Mouse (Mus musculus): ENCODE data around the gene Runx3. TPM values are rescaled to one million over a fixed set of nuclear protein-coding genes. Genes with fewer than 3 reads are reported as not detected.
"Not testable (repeated sequence)": the region's sequence is repeated elsewhere in the genome, so short reads cannot be mapped to it uniquely, and the experiment has no call there.

Runx3 gene
- polyA plus RNA-seq, 1 experiment from 2014 or later = 0.04 TPM

DNA sequence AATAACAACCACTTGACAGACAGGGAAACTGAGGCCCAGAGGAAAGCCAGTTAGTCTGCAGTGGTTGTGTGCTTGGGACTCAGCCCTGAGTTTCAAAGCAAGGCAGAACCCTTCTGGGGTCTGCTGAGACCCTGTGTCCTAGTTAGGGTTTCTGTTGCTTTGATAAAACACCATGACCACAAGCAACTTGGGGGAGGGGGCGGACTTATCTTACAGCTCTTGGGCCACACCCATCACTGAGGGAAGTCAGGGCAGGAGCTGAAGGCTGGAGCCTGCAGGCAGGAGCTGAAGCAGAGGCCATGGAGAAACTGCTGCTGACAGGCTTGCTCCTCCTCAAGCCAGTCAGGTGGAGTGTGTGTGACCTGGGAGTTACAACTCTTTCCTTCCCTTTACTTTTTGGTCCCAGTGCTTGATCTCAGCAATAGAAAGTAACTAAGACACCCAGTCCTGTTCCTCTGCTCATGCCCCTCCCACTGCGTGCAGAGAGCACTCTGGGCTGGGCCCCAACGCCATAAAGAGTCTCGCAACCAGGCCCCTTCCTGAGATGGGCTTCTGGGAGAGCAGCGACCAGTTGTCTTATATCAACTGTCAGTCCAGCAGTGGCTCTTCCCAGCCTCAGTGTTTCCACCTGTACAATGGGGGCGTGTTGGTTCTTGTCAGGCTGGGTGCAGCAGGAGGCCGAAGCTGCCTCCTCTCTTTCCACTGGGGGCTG is 47.5 kb downstream of the Runx3 start:
- no peaks in the 10 kb centered on the region for H3K9me3 ChIP-seq (replicated peaks)
- peaks cover 100% of the 10 kb centered on the region for H3K27me3 ChIP-seq (ENCODE audit: low read depth, poor library complexity, severe bottlenecking)
- no peaks in the 10 kb centered on the region for H3K36me3 ChIP-seq
- WGBS = 53% methylated on average over 7 of the region's 7 CpGs
- H3K4me1 ChIP-seq = peaks cover 38% of the 10 kb centered on the region
- no peak overlapping the region for H3K27ac ChIP-seq (replicated peaks)
- no peak for DNase-seq (ENCODE audit: low spot score)
- H3K4me3 ChIP-seq = no peak overlapping the region

DNA sequence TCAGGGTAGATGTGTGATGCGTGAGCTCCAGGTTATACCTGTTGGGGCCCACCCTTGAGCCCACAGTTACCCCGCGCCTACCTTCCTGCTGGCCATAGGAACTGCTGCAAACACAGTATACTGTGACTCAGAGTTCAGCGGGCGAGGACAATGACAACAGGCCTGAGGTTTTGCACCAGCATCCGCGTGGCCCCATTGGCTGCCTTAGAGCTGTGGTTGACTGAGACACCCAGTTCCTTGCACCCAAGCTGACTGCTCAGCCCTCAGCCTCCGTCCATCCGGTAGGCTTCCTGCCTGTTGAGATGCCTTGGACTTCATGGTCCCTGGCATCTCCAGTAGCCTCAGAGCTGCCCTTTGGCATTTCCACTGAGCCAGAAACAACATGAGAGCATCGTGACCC is 48.6 kb downstream of the Runx3 start:
- Histone ChIP-seq H3K4me3 (no peak overlapping the region), H3K27me3 (ENCODE audit: low read depth, poor library complexity, severe bottlenecking) (peaks cover 100% of the 10 kb centered on the region), H3K36me3 (no peaks in the 10 kb centered on the region), H3K9me3 (replicated peaks) (no peaks in the 10 kb centered on the region), H3K27ac (replicated peaks) (no peak overlapping the region), H3K4me1 (peaks cover 41% of the 10 kb centered on the region)
- 76% methylated on average over 10 of the region's 10 CpGs for WGBS
- DNase-seq (ENCODE audit: low spot score) = no peak

- 63% methylated on average over 4 of the region's 4 CpGs for WGBS
- no peak overlapping the region for H3K4me3 ChIP-seq
- H3K9me3 ChIP-seq (replicated peaks) = no peaks in the 10 kb centered on the region
- H3K27me3 ChIP-seq (ENCODE audit: low read depth, poor library complexity, severe bottlenecking) = peaks cover 100% of the 10 kb centered on the region
- no peak for DNase-seq (ENCODE audit: low spot score)
- peaks cover 41% of the 10 kb centered on the region for H3K4me1 ChIP-seq
- H3K27ac ChIP-seq (replicated peaks) = no peak overlapping the region
- H3K36me3 ChIP-seq = no peaks in the 10 kb centered on the region
Measured at GRCm38 (mm10) chr4:135169501-135169900, 49.0 kb downstream of the Runx3 start.

GRCm38 (mm10) chr4:135171304-135171875 is 50.9 kb downstream of the Runx3 start:
- peaks cover 51% of the 10 kb centered on the region for H3K4me1 ChIP-seq
- no peak for DNase-seq (ENCODE audit: low spot score)
- no peaks in the 10 kb centered on the region for H3K36me3 ChIP-seq
- 83% methylated on average over 12 of the region's 12 CpGs for WGBS
- no peak overlapping the region for H3K27ac ChIP-seq (replicated peaks)
- H3K9me3 ChIP-seq (replicated peaks) = no peaks in the 10 kb centered on the region
- no peak overlapping the region for H3K4me3 ChIP-seq
- peaks cover 100% of the 10 kb centered on the region for H3K27me3 ChIP-seq (ENCODE audit: low read depth, poor library complexity, severe bottlenecking)

DNA sequence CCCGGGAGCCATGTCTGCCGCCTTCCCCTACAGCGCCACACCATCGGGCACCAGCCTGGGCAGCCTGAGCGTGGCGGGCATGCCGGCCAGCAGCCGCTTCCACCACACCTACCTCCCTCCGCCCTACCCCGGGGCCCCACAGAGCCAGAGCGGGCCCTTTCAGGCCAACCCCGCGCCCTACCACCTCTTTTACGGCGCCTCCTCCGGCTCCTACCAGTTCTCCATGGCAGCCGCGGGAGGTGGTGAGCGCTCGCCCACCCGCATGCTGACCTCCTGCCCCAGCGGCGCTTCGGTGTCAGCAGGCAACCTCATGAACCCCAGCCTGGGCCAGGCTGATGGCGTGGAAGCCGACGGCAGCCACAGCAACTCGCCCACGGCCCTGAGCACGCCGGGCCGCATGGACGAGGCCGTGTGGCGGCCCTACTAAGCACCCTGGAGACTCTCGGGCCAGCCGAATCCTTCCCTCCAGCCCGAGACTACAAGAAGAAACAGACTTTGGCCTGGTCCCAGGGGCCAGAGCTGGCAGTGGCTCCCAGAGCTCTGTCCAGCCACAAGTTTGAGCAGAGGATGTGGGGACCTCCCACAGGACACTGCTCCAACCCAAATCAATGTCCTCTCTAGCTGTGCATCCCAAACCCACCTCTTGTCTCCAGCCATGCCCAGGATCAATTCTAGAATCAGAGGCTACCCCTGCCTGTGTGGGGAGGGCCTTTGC is 55.1 kb downstream of the Runx3 start:
- no peaks in the 10 kb centered on the region for H3K9me3 ChIP-seq (replicated peaks)
- H3K4me1 ChIP-seq = peaks cover 24% of the 10 kb centered on the region
- H3K27me3 ChIP-seq (ENCODE audit: low read depth, poor library complexity, severe bottlenecking) = peaks cover 79% of the 10 kb centered on the region
- peak; percentile 57 for DNase-seq (ENCODE audit: low spot score)
- peak overlapping the region; percentile 54 for H3K4me3 ChIP-seq
- H3K27ac ChIP-seq (replicated peaks) = peak overlapping the region; percentile 80
- no peaks in the 10 kb centered on the region for H3K36me3 ChIP-seq
- WGBS = 3% methylated on average over 38 of the region's 38 CpGs

DNA sequence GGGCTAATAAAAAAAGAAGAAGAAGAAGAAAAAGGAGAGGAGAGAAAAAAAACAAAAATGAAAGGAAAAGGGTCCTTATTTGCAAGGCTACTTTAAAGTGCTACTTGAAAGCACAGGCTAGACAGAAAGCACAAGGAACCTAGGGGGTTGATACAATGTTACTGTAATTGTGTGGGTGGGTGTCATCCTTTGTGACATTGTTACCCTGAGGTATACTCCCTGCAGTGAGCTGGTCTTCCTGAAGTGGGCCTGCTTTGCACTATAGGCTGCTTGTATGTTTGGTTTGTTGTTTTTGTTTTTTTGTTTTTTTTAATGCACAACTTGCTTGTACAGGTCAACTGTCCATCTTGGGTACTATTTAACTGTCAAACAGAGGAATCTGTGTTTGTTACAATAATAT is 57.1 kb downstream of the Runx3 start:
- H3K4me1 ChIP-seq = peaks cover 21% of the 10 kb centered on the region
- peaks cover 59% of the 10 kb centered on the region for H3K27me3 ChIP-seq (ENCODE audit: low read depth, poor library complexity, severe bottlenecking)
- H3K36me3 ChIP-seq = no peaks in the 10 kb centered on the region
- no peak overlapping the region for H3K27ac ChIP-seq (replicated peaks)
- DNase-seq (ENCODE audit: low spot score) = no peak
- no peaks in the 10 kb centered on the region for H3K9me3 ChIP-seq (replicated peaks)
- no peak overlapping the region for H3K4me3 ChIP-seq

- Histone ChIP-seq H3K4me1 (peaks cover 15% of the 10 kb centered on the region), H3K4me3 (no peak overlapping the region), H3K9me3 (replicated peaks) (no peaks in the 10 kb centered on the region), H3K27me3 (ENCODE audit: low read depth, poor library complexity, severe bottlenecking) (peaks cover 44% of the 10 kb centered on the region), H3K27ac (replicated peaks) (peak overlapping the region; percentile 23; the same call in 1 of the 2 replicates), H3K36me3 (no peaks in the 10 kb centered on the region)
- DNase-seq (ENCODE audit: low spot score) = no peak
- WGBS = 19% methylated on average over 5 of the region's 5 CpGs
Measured at GRCm38 (mm10) chr4:135179077-135179481, 58.6 kb downstream of the Runx3 start.

DNA sequence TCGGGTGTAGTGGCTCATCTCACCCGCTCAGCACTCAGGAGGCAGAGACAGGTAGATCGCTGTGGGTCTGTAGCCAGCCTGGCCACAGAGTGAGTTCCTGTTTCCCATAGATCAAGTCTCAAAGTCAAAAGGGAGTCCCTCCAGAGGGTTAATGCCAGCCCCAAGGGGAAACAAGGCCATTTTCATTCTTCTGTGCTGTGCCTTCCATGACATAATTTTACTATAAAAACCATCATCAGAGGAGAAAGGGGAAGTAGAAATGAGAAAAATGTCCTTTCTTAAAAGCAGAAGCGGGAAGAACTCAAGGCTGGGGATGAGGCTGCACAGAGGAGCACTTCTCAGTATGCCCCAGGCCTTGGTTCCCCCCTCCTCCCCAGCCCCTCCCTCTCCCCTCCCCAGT is 61.4 kb downstream of the Runx3 start:
- Histone ChIP-seq H3K4me3 (no peak overlapping the region), H3K36me3 (no peaks in the 10 kb centered on the region), H3K27me3 (ENCODE audit: low read depth, poor library complexity, severe bottlenecking) (peaks cover 16% of the 10 kb centered on the region), H3K4me1 (no peaks in the 10 kb centered on the region), H3K9me3 (replicated peaks) (no peaks in the 10 kb centered on the region), H3K27ac (replicated peaks) (no peak overlapping the region)
- DNase-seq (ENCODE audit: low spot score) = no peak
- WGBS = 87% methylated on average over 4 of the region's 4 CpGs

DNA sequence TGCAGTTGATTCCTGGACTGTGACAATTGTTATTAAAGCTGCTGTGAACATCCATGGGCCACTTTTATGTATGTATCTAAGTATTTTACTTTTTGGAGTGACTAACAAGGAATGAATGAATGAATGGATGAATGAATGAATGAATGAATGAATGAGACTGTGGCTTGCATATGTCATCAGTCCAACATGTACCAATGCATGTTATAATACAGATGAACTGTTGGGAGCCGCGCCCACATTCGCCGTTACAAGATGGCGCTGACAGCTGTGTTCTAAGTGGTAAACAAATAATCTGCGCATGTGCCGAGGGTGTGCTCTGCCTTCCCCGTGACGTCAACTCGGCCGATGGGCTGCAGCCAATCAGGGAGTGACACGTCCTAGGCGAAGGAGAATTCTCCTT is 63.8 kb downstream of the Runx3 start:
- 97% methylated on average over 7 of the region's 13 CpGs for WGBS

DNA sequence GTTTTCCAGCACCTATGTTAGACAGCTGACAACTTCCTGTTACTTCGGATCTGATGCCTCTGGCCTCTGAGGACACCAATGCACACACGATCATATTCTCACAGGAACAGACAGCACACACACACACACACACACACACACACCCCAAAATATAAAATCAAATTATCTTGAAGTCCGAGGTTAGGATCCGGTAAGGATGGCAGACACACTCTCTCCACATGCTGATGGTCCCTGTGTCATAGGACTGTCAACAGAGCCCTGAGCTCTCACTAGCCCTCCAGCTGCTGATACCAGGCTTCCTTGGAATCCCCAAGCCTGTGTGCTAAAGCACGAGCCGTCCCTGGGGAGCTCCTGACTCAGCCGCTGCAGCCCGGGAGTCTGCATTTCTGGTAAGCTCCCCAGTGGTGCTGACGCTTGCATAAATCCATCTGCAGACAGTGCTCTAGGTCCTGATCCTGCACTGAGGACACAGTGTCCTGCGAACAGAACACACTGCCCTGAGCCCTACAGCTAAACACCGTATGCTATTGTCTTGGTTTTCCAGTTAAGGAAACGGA is 69.1 kb downstream of the Runx3 start:
- Histone ChIP-seq H3K27ac (replicated peaks) (no peak overlapping the region), H3K36me3 (no peaks in the 10 kb centered on the region), H3K4me1 (no peaks in the 10 kb centered on the region), H3K9me3 (replicated peaks) (no peaks in the 10 kb centered on the region), H3K27me3 (ENCODE audit: low read depth, poor library complexity, severe bottlenecking) (no peaks in the 10 kb centered on the region), H3K4me3 (no peak overlapping the region)
- 87% methylated on average over 12 of the region's 12 CpGs for WGBS
- DNase-seq (ENCODE audit: low spot score) = no peak

More for the DNA sequence above, 63.8 kb downstream of the Runx3 start:
- not testable (repeated sequence) for H3K4me1 ChIP-seq; H3K9me3 ChIP-seq (replicated peaks); H3K27me3 ChIP-seq (ENCODE audit: low read depth, poor library complexity, severe bottlenecking); DNase-seq (ENCODE audit: low spot score); H3K4me3 ChIP-seq; H3K27ac ChIP-seq (replicated peaks); H3K36me3 ChIP-seq

DNA sequence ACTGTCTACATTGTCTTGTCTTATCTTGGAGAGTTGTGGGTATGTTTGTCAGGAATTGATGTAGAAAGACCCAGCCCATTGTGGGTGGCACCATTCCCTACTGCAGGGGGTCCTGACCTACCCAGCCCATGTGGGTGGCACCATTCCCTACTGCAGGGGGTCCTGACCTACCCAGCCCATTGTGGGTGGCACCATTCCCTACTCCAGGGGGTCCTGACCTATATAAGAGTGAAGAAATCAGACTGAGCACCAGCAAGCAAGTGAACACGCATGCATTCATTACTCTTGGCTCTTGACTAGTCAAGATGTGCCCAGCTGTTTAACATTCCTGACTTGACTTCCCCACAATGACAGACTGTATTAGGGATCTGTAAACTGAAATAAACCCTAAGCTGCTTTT is 69.9 kb downstream of the Runx3 start:
- 87% methylated on average over 1 of the region's 1 CpGs for WGBS
- H3K4me3 ChIP-seq = no peak overlapping the region
- no peak for DNase-seq (ENCODE audit: low spot score)

GRCm38 (mm10) chr4:135191185-135191584 is 70.7 kb downstream of the Runx3 start:
- no peak overlapping the region for H3K4me3 ChIP-seq
- 65% methylated on average over 1 of the region's 1 CpGs for WGBS

More for the DNA sequence above, 69.9 kb downstream of the Runx3 start:
- no peaks in the 10 kb centered on the region for H3K27me3 ChIP-seq (ENCODE audit: low read depth, poor library complexity, severe bottlenecking)
- no peaks in the 10 kb centered on the region; the same call in 1 of the 2 replicates for H3K9me3 ChIP-seq (replicated peaks)
- H3K36me3 ChIP-seq = no peaks in the 10 kb centered on the region
- H3K27ac ChIP-seq (replicated peaks) = no peak overlapping the region
- no peaks in the 10 kb centered on the region for H3K4me1 ChIP-seq

GRCm38 (mm10) chr4:135191604-135192003 is 71.2 kb downstream of the Runx3 start:
- H3K4me1 ChIP-seq = no peaks in the 10 kb centered on the region
- 86% methylated on average over 11 of the region's 11 CpGs for WGBS
- no peaks in the 10 kb centered on the region for H3K36me3 ChIP-seq
- H3K27ac ChIP-seq (replicated peaks) = no peak overlapping the region
- H3K4me3 ChIP-seq = no peak overlapping the region
- H3K27me3 ChIP-seq (ENCODE audit: low read depth, poor library complexity, severe bottlenecking) = no peaks in the 10 kb centered on the region
- no peaks in the 10 kb centered on the region; the same call in 1 of the 2 replicates for H3K9me3 ChIP-seq (replicated peaks)
- DNase-seq (ENCODE audit: low spot score) = no peak

More at GRCm38 (mm10) chr4:135191185-135191584, 70.7 kb downstream of the Runx3 start:
- DNase-seq (ENCODE audit: low spot score) = no peak
- Histone ChIP-seq H3K27ac (replicated peaks) (no peak overlapping the region), H3K36me3 (no peaks in the 10 kb centered on the region), H3K9me3 (replicated peaks) (no peaks in the 10 kb centered on the region; the same call in 1 of the 2 replicates), H3K4me1 (no peaks in the 10 kb centered on the region), H3K27me3 (ENCODE audit: low read depth, poor library complexity, severe bottlenecking) (no peaks in the 10 kb centered on the region)

All from midbrain, embryonic 10.5 days (tissue).